Mouse (Mus musculus): ENCODE measurements at regions not wholly inside any gene's neighbourhood (a gene's known extent, or its start where the extent isn't known, plus 50 kb on each side); places are given as distances from the start of the nearest gene placed in this dataset.
A peak's percentile ranks its signal among the peaks of the same experiment; 100 is the strongest.

DNA sequence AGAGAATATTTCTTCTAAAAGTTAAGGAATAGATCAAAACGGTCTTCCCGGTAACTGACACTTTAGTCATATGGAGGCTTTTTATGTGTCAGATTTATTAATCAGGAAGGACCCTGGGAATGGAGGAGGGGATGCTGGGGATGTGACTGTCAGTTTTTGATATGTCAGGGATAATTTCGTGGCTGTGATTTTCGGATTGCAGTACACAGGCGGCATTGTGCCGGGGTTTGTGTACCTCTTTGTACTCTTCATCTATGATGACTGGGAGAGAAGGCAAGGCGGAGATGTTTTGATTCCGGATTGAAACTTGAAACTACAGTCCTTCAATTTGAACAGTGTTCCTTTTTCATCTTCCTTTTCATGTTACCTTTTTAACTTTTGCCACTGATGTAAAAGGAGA lies 344.2 kb downstream of the Mdfic start:
- DNase-seq (ENCODE audit: low spot score): no peak

DNA sequence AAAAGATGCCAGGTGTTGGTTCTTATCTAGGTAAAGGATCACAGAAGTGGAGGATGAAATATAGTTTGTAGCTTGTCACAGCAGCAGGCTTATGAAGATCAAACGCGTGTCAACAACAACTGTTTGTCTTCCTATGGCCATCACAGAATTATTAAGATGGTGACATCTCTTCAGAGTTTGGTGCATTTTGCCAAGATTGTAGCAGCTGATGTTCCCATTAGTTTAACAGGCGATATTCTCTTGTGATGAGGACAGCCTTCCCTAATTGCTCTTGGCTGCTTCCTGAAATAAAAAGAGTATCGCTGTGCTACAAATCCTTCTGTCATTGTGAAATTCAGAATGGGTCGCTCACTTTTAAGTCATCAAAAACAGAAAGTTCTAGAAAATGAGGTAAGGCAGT lies 344.7 kb downstream of the Mdfic start:
- no peak for DNase-seq (ENCODE audit: low spot score)

DNA sequence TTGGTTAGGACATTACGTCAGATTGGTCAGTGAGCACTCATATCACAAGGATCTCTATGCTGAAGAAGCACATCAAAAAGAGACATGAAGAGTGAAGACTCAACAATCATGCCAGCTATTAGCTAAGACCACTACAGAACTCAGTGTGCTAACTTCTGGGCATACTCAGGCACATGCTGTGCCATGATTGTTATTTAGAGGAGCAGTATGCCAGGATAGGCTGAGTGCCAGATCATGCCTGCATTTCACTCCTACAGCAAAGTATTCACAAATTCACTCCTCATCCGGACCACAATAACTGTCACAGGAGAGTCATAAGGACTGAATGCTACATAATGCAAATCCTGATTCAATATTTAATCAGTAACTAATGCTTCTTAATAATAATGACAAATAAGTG lies 355.8 kb downstream of the Mdfic start:
- DNase-seq (ENCODE audit: low spot score): no peak

DNA sequence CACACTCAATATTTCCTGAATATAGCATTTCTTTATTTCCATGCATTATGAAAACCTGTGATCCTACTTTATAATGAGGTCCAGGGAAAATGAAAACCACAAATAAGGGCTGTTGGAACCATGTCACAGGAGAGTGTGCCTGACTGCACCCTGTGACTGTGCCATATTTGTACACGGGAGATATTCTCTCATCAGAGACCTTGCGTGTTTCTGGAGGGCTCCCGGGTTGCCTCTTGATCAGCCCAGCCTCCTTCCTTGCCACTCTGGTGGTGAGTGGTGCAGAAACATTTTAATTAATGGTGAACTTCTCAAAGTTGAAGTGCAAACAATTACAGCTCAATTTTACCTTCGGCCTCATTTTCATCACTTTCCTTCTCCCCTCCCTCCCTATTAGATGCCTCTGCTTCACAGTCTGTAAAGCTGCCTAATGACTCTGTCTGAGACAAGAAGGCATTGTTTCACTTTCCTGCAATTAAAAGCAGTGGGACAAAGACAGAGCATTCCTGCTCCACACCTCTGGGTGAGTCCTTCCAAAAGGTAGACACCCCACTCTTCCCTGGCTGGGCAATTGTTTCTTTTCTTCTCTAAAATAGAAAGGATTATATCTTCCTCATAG lies 356.8 kb downstream of the Mdfic start:
- DNase-seq (ENCODE audit: low spot score): no peak

DNA sequence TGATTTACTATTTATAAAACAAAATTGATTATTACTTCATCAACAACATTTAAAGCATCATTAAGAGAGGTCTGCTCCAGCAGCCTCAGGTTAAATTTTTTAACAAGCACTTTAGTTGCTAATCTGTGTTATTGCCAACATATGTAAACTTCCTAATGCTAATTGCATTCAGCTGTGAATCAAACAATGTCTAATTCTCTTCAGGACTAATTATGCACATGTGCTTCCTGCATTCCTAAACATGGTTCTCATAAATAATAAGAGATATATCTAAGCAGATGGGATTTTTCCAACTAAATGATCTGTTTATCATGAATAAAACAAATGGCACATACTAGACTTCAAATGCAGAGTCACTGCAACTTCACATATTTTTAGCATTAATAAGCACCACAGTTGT lies 357.5 kb downstream of the Mdfic start:
- no peak for DNase-seq (ENCODE audit: low spot score)

DNA sequence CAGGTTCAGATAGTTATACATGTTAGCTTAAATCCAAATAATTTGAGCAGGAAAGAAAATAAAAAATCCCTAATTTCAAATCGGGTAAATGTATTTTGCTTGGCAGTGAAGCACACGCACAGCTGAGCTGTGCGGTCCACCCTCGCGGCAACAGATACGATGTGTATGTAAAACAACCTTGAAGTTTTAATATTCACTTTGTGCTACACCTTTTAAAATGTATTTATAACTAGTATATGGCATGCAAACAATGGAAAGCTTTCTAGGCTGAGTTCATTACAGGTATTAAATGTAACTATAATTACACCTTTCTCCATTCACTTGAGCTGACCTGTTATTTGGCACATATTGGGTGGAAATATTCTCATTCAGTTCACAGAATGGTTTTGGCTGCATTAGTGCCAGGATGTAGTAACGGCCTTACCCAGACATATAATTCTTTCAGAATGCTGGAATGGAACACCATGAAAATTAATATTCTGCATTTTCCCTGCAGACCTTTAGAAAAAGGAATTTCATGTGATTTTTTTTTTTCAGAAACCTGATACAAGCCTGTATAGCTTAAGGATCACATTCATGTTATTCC lies 366.6 kb downstream of the Mdfic start:
- no peak for DNase-seq (ENCODE audit: low spot score)

DNA sequence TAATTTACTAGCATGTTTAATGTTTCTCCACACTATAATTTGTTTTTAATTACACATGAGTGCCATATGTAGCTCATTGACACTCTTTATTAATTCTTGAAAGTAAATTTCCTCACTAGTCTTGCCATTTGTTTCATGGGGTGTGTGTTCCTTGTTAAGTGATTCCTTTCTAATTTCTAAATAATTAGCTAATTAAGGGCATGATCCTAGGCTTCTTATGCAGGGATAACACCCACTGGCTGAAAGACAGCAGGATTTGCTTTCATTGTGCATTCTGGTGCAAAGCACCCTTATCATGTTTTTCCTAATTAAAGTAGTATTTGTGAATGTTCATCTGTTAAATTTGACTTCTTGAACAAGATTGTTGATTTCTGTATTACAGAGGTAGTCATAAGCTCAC lies 378.3 kb downstream of the Mdfic start:
- no peak for DNase-seq (ENCODE audit: low spot score)

DNA sequence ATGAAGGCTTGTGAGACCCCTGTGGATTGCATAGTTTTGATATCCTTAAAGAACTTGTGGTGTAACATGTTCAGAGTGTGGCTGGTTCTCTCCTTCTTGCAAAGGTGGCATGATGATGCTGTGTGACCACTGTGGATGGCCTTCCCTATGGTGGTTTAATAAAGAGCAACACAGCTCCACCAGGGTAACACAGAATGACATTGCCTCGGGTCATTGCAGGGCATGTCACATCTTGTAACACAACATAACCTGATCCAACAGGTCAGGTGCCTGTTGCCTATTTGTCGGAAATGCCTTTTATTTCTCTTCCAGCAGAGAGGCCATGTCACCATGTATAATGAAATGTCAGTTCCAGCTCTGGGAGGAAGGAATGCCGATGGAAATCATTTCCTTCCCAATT lies 420.5 kb downstream of the Mdfic start:
- no peak for DNase-seq (ENCODE audit: low spot score)

DNA sequence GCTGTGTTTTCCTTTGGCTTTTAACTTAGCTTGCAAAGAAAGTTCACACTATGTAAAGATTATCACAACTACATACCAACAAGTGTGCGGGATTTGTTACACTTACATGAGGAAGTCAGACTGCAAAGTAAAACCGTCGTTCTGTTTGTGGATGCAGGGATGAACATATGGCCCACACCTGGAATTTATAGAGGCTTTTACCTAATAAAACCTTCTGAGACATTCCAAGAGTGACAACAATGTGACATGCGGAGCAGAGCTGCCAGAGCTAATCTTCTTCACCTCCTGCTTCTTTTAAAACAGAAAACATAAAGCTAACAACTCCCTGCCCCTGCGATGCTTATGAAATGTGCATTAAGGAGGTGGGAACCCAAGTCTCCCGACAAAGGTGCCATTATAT lies 424.1 kb downstream of the Mdfic start:
- no peak for DNase-seq (ENCODE audit: low spot score)

DNA sequence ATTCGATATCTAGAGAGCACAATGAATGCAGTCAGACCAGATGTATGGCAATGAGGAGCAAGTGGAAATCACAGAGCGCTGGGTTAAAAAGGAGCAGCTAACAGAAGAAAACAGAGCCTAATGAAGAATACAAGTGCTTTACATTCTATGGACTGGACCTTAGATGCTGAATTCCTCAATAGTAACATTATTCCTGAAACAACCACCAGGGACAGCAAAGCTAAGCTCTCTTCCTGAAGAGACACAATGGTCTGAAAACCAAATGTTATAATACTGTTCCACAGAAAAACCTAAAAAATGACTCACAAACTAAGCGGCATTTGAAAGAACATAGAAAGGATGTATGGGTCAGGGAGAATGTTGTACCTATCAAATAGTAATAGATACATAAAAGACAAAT lies 430.1 kb downstream of the Mdfic start:
- no peak for DNase-seq (ENCODE audit: low spot score)

DNA sequence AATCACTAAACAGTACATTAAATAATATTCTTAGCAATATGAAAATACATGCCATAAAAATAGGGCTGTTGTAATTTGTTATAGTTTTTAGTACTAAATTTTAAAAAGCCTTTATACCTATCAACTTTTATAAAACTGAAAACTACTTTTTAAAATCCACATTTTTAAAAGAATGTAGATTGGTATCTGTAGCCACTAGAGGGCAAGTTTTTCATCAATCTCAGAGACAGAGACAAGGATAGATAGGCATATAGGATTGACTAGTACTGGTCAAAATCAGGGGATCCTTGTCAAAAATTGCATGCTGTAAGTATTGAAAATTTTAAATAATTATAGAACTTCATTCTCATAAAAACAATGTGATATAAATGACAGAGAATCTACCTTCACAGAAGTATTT lies 431.0 kb downstream of the Mdfic start:
- DNase-seq (ENCODE audit: low spot score): no peak

DNA sequence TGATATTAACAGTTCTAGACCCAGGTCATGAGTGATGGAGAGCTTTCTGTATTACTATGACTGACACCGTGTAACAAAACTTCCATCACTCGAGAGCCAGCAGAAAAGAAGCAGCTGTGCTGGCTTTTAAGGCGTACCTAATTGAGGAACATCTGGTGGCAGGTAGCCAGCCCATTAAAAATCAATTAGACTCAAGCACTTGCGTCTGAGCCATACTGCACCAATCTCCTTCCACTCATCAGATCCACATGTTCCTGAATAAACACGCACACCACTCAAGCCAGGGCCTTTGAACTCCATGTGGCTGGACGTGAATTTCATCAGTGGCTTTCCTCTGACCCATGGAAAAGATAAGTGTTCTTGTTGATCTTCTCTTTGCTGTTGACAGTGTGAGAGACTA lies 432.2 kb downstream of the Mdfic start:
- DNase-seq (ENCODE audit: low spot score): no peak

DNA sequence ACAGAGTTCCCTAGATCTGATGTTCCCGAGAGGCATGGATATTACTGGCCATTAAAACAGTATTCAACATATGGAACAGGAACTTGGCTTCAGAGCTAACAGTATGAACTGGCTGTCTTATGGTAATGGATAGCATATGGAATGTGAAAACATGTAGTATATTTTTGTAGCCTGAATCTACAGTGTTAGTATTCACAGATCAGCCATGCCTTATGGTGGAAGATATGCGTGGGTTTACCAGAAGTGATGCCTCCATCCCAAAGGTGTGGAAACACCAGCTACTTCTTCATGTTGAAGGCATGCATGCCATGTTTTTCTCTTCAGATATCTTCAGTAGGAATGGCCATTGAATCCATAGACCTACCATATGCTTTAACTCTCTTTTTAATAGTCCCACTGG lies 444.6 kb downstream of the Mdfic start:
- no peak for DNase-seq (ENCODE audit: low spot score)

DNA sequence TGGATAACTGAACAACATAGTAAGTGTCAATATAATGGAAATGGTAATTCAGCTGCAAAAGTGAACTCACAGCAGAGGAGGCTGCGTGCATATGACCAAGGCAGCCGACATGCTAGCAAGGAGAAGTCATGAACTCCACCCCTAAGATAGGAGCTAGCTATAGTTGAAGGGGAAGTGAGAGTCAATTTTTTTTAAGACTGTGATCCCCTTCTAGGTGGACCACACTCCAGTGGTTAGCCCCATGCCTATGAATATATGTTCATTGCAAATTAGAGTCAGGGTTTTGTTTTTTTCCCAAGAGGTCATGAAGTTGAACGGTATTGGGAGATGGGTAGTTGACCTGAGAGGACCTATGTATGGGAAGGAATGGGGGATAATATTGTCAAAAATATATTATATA lies 451.4 kb downstream of the Mdfic start:
- DNase-seq (ENCODE audit: low spot score): no peak

DNA sequence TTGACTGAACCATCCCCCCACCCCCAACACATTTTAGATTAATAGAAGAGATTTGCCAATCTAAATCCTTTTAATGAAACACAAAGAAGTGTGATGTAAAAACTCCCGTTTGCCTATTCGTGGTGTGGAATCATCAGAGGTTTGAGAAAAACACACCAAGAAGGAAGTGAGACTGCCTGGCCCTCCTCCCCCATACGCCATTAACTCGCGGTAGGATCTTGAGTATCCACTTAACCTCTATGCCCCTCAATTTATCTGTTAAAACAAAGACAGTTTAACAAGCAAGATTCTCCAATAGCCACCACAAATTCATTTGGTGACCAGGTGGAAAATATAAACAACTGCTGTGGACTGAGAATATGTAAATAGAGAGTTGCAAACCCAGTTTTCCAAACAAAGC lies 456.9 kb downstream of the Mdfic start:
- DNase-seq (ENCODE audit: low spot score): no peak

DNA sequence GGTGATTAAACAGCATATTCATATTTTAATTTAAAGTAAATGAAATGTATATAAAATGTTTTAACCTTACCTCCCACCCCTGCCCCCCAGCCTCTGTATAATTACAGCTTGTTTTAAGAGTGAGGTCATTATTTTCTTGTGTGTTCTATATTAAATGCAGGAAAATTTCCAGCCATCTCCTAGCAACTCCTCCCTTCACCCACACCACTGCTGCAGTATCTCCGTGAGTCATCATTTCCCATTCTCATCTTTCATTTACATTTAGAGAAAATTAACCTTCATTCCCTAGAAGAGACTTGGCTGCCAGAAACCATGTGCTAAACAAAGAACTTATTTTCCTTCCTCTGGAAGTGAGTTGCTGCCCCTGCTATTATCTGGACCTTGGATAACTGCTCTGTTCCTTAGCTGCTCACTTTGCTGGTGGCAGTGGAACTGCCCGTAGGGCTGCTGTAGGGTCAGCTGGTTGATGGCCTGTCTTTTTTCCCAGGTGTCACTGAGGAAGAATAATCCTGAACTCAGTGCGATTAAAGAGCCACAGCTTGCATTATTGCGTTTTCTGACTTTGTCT lies 467.6 kb downstream of the Mdfic start:
- DNase-seq (ENCODE audit: low spot score): no peak

DNA sequence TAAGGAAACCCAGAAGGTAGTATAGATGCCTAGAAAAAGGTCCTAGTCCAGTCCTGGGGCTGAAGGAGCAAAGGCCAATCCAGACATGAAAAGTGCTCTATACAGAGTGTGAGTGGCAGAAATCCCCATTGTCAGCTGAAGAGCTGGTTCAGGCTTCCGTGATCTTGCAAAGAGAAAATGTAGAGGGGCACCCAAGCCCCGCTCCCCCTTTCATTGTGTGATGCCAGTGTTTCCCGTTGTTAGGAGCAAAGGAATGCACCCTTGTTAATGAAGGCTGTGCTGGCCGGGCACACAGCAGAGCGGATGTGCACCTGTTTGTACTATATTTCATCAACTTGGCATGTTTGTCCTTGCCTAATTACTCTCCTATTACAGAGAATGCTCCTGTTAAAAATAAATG lies 492.5 kb downstream of the Mdfic start:
- DNase-seq (ENCODE audit: low spot score): no peak

DNA sequence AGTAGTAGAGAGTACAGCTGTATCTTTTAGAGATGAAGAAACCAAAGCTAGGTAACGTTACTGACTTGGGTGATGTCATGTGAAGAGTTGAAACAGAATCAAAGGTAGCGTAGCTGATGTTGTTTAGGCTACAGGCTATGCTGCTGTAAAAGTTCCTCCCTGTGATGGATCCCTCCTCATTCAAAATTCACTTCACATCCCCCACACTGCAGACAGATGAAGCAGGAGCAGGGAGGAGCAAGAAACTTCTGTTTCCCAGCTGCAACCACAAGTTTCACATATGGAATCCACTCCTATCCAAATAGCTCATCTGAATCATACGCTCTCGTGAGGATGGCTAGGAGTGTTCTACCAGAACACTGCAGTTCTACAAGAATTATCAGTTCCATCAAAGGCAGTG lies 493.2 kb downstream of the Mdfic start:
- no peak for DNase-seq (ENCODE audit: low spot score)

DNA sequence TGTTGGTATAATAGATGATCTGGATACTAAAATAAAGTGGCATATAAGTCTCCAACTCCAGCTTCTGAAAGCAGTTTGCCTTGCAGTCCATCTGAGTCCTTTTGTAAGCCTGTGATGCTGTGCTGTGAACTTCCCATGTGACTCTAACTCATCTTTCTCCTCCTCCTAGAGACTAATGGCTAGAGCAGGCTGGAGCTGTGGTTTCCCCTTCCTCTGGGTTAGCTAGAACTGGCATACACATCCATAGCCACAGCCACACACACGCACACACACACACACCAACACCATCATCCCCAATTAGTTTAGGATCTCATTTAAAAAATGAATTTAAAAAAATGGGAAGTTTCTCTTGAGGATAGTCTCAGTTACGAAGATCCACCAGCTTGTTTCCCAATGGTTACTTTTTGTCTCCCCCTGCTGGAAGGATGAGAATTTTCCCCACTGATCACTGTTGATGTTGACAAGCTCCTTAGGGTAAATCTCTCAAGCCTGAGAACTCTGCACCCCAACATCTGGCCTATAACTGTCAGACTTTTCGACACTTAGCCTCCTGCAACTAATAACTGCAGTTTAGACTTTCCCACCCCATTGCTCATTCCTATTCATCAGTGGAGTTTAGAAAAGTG lies 500.7 kb downstream of the Mdfic start:
- DNase-seq (ENCODE audit: low spot score): peak; percentile 26

Measured in heart, adult 8-10 months (tissue).